Mouse (Mus musculus) olfactory bulb, adult 2 months (tissue): ENCODE data around the gene Lgmn.

Experiments
- CTCF ChIP-seq: fragments of 200-500 bp; IDR thresholded peaks from 2 replicates; pipeline ENCODE4 v1.5.1; 2012; ENCODE audit warnings: low read depth, mild to moderate bottlenecking, low read length, moderate library complexity; ENCODE audit not compliant: insufficient read depth
- POLR2A ChIP-seq: fragments of 200-500 bp; IDR thresholded peaks from 2 replicates; pipeline ENCODE4 v1.6.1; 2012; ENCODE audit warnings: mild to moderate bottlenecking, low read depth, low read length, moderate library complexity; ENCODE audit not compliant: insufficient read depth

DNA sequence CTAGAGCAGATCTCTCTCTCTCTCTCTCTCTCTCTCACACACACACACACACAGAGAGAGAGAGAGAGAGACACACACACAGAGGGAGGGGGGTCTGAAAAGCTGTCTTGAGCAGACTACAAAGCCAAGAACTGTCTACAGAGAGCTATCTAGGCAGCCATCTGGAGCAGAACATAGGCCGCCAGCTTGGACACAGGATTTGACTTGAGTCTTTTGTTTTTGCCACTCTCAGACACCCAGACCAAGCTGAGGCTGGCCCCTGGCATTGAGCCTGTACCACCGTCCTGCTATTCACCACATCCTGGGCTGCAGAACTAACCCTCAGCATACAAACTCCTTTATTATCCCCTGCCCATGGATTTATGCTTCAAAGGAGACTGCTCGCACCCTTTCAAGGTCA is 20.1 kb downstream of the Lgmn start:
- no peak for TF ChIP-seq CTCF
- no peak for TF ChIP-seq POLR2A
